Mouse (Mus musculus): Measurements from ENCODE around the gene Ppp1r14d. TPM values are rescaled to one million over a fixed set of nuclear protein-coding genes. Genes with fewer than 3 reads are reported as not detected.
A peak's percentile ranks its signal among the peaks of the same experiment; 100 is the strongest.

Ppp1r14d gene
- polyA plus RNA-seq, 1 experiment: not detected

GRCm38 (mm10) chr2:119240075-119240818 is 10.5 kb upstream of the Ppp1r14d start:
- no peaks in the 10 kb centered on the region for H3K36me3 ChIP-seq (ENCODE audit: control insufficient read depth)
- peaks cover 3% of the 10 kb centered on the region; the same call in 1 of the 2 replicates for H3K9me3 ChIP-seq (ENCODE audit: control insufficient read depth, low read length)
- H3K4me1 ChIP-seq (ENCODE audit: control insufficient read depth): peaks cover 5% of the 10 kb centered on the region
- no peak for TF ChIP-seq GATA1 (IDR thresholded peaks at IDR 0.05; ENCODE audit: low read length)
- TF ChIP-seq TAL1 (IDR thresholded peaks at IDR 0.05; ENCODE audit: low read length): no peak
- H3K27me3 ChIP-seq (ENCODE audit: control insufficient read depth): peaks cover 58% of the 10 kb centered on the region
- no peak overlapping the region for H3K4me3 ChIP-seq (replicated peaks)

- Histone ChIP-seq H3K9me3 (ENCODE audit: control insufficient read depth, low read length) (peaks cover 3% of the 10 kb centered on the region; the same call in 1 of the 2 replicates), H3K27me3 (ENCODE audit: control insufficient read depth) (peaks cover 74% of the 10 kb centered on the region), H3K4me1 (ENCODE audit: control insufficient read depth) (peaks cover 5% of the 10 kb centered on the region), H3K36me3 (ENCODE audit: control insufficient read depth) (no peaks in the 10 kb centered on the region), H3K4me3 (replicated peaks) (no peak overlapping the region)
- TF ChIP-seq TAL1 (IDR thresholded peaks at IDR 0.05; ENCODE audit: low read length) (no peak), GATA1 (IDR thresholded peaks at IDR 0.05; ENCODE audit: low read length) (no peak)
Measured at GRCm38 (mm10) chr2:119238671-119239070, 9.0 kb upstream of the Ppp1r14d start.

- Histone ChIP-seq H3K4me3 (replicated peaks) (no peak overlapping the region), H3K4me1 (ENCODE audit: control insufficient read depth) (peaks cover 5% of the 10 kb centered on the region), H3K36me3 (ENCODE audit: control insufficient read depth) (no peaks in the 10 kb centered on the region), H3K9me3 (ENCODE audit: control insufficient read depth, low read length) (peaks cover 3% of the 10 kb centered on the region; the same call in 1 of the 2 replicates), H3K27me3 (ENCODE audit: control insufficient read depth) (peaks cover 79% of the 10 kb centered on the region)
- TF ChIP-seq TAL1 (IDR thresholded peaks at IDR 0.05; ENCODE audit: low read length): no peak
- TF ChIP-seq GATA1 (IDR thresholded peaks at IDR 0.05; ENCODE audit: low read length): no peak
Measured at GRCm38 (mm10) chr2:119237871-119238220, 8.1 kb upstream of the Ppp1r14d start.

- Histone ChIP-seq H3K4me1 (ENCODE audit: control insufficient read depth) (peaks cover 5% of the 10 kb centered on the region), H3K4me3 (replicated peaks) (peak within 1 kb of the TSS; percentile 32), H3K27me3 (ENCODE audit: control insufficient read depth) (peaks cover 79% of the 10 kb centered on the region)
Measured at GRCm38 (mm10) chr2:119237210-119237870, 7.6 kb upstream of the Ppp1r14d start, which contains the start of gene Spint1. TSS of gene Spint1 (plus strand) at chr2:119237362.

GRCm38 (mm10) chr2:119236682-119237209 is 7.0 kb upstream of the Ppp1r14d start:
- H3K9me3 ChIP-seq (ENCODE audit: control insufficient read depth, low read length): peaks cover 3% of the 10 kb centered on the region; the same call in 1 of the 2 replicates
- H3K36me3 ChIP-seq (ENCODE audit: control insufficient read depth): no peaks in the 10 kb centered on the region
- peaks cover 5% of the 10 kb centered on the region for H3K4me1 ChIP-seq (ENCODE audit: control insufficient read depth)
- TF ChIP-seq TAL1 (IDR thresholded peaks at IDR 0.05; ENCODE audit: low read length): no peak
- TF ChIP-seq GATA1 (IDR thresholded peaks at IDR 0.05; ENCODE audit: low read length): no peak
- peaks cover 79% of the 10 kb centered on the region for H3K27me3 ChIP-seq (ENCODE audit: control insufficient read depth)
- H3K4me3 ChIP-seq (replicated peaks): peak overlapping the region; percentile 32

More at GRCm38 (mm10) chr2:119237210-119237870, 7.6 kb upstream of the Ppp1r14d start, which contains the start of gene Spint1:
- no peak for TF ChIP-seq GATA1 (IDR thresholded peaks at IDR 0.05; ENCODE audit: low read length)
- no peak for TF ChIP-seq TAL1 (IDR thresholded peaks at IDR 0.05; ENCODE audit: low read length)
- peaks cover 3% of the 10 kb centered on the region; the same call in 1 of the 2 replicates for H3K9me3 ChIP-seq (ENCODE audit: control insufficient read depth, low read length)
- H3K36me3 ChIP-seq (ENCODE audit: control insufficient read depth): no peaks in the 10 kb centered on the region

- peaks cover 26% of the 10 kb centered on the region for H3K36me3 ChIP-seq (ENCODE audit: control insufficient read depth)
- H3K4me3 ChIP-seq (replicated peaks): peak overlapping the region; percentile 72
- no peaks in the 10 kb centered on the region for H3K27me3 ChIP-seq (ENCODE audit: control insufficient read depth)
- H3K4me1 ChIP-seq (ENCODE audit: control insufficient read depth): peaks cover 33% of the 10 kb centered on the region
- H3K9me3 ChIP-seq (ENCODE audit: control insufficient read depth, low read length): no peaks in the 10 kb centered on the region
- TF ChIP-seq TAL1 (IDR thresholded peaks at IDR 0.05; ENCODE audit: low read length) (no peak), GATA1 (IDR thresholded peaks at IDR 0.05; ENCODE audit: low read length) (no peak)
Measured at GRCm38 (mm10) chr2:119209176-119209507, 20.6 kb downstream of the Ppp1r14d start.

GRCm38 (mm10) chr2:119208344-119209175 is 21.1 kb downstream of the Ppp1r14d start, which contains the start of the genes Zfyve19 and Dnajc17:
TSS of gene Zfyve19 (plus strand) at chr2:119208617.
TSS of gene Dnajc17 (minus strand) at chr2:119208795.
- Histone ChIP-seq H3K9me3 (ENCODE audit: control insufficient read depth, low read length) (no peaks in the 10 kb centered on the region), H3K4me3 (replicated peaks) (peak within 1 kb of the TSS; percentile 72), H3K4me1 (ENCODE audit: control insufficient read depth) (peaks cover 33% of the 10 kb centered on the region), H3K27me3 (ENCODE audit: control insufficient read depth) (no peaks in the 10 kb centered on the region), H3K36me3 (ENCODE audit: control insufficient read depth) (peaks cover 26% of the 10 kb centered on the region)
- no peak for TF ChIP-seq TAL1 (IDR thresholded peaks at IDR 0.05; ENCODE audit: low read length)
- no peak for TF ChIP-seq GATA1 (IDR thresholded peaks at IDR 0.05; ENCODE audit: low read length)

GRCm38 (mm10) chr2:119207961-119208343 is 21.8 kb downstream of the Ppp1r14d start:
- Histone ChIP-seq H3K36me3 (ENCODE audit: control insufficient read depth) (peaks cover 26% of the 10 kb centered on the region), H3K27me3 (ENCODE audit: control insufficient read depth) (no peaks in the 10 kb centered on the region), H3K4me3 (replicated peaks) (peak overlapping the region; percentile 72), H3K4me1 (ENCODE audit: control insufficient read depth) (peaks cover 33% of the 10 kb centered on the region), H3K9me3 (ENCODE audit: control insufficient read depth, low read length) (no peaks in the 10 kb centered on the region)
- TF ChIP-seq GATA1 (IDR thresholded peaks at IDR 0.05; ENCODE audit: low read length) (no peak), TAL1 (IDR thresholded peaks at IDR 0.05; ENCODE audit: low read length) (no peak)

All from erythroblast, embryonic 14.5 days (primary cell).